Mouse (Mus musculus) right cerebral cortex, postnatal 14 days (tissue): ENCODE results near the gene Arl6ip5.
"Not testable (repeated sequence)": the region's sequence is repeated elsewhere in the genome, so short reads cannot be mapped to it uniquely, and the experiment has no call there.

Source experiments
- DNase-seq: peaks from one replicate; pipeline ENCODE4 v3.0.0; 2022

Arl6ip5 gene

GRCm38 (mm10) chr6:97224505-97224904 lies 14.0 kb downstream of the Arl6ip5 start:
- DNase-seq = no peak

- no peak for DNase-seq
Observed at GRCm38 (mm10) chr6:97226083-97226491, 15.6 kb downstream of the Arl6ip5 start.

DNA sequence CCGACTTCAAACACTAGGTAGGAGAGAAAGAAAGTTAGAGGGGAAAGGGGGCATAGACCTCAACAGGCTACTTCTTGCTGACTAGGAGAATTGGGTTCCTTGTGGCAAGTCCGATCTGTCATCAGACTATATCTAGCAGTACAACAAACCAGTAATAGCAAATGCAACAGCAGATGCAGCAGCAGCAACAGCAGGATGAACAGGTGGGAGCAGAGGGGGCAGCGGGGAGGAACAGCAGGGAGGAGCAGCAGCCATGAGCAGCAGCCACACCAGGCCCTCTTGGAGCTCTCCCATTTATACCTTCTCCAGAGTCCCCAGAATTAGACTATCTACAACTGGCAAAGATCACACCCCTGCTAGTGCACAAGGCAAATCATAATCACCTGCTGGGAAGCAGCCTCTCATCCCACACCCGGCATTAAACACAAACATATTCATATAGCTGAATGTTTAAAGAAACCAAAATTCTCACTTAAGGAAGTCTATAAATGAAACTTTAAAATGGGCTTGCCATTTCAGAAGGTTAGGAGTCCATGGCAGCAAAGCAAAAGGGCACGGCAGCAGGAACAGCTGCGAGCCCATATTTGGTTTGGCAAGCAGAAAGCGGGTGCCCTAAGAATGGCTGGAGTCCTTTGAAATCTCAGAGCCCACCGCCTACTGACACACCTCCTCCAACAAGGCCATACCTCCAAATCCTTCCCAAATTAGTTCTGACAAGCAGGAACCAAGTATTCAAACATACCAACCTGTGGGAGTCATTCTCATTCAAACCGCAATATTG lies 16.8 kb downstream of the Arl6ip5 start:
- DNase-seq = no peak

GRCm38 (mm10) chr6:97234911-97235668 lies 24.6 kb downstream of the Arl6ip5 start:
- DNase-seq = no peak

DNA sequence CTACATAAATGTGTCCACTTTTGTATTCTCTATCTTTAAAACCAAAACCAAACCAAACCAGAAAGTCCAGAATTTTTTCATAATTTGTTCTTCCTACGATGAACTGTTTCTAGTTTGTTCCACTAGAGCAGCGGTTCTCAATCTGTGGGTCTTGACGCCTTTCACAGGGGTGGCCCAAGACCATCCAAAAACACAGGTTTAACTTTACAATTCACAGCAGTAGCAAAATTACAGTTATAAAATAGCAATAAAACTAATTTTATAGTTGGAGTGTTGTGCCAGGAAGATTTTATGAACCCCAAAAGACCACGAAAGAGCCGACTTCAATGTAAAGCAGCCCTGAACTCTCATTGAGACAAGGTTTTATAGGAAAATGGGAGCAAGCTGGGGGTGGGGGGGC lies 25.6 kb downstream of the Arl6ip5 start:
- DNase-seq = no peak

- DNase-seq = no peak
Observed at GRCm38 (mm10) chr6:97239360-97239759, 28.9 kb downstream of the Arl6ip5 start.

DNA sequence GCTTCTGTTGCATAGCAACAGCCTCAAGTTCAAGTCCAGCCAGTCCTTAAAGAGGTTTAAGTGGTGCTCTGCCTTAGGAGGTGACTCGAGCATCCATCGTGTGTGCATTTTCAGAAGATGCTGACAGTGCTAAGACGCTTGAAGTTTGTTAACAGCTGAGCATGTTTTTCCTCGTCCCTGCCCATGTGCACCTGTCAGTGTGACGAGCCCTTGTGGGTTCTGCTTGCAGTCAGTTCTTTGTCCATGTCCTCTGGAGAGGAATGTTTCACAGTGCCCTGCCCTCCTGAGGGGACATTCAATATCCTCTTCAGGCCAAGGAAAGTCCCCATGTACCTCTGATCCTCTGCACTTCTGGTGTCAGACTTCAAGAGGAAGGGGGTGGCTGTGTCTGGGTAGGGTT lies 29.6 kb downstream of the Arl6ip5 start:
- DNase-seq = no peak

- no peak for DNase-seq
Observed at GRCm38 (mm10) chr6:97242522-97242921, 32.0 kb downstream of the Arl6ip5 start.

GRCm38 (mm10) chr6:97245200-97245599 lies 34.7 kb downstream of the Arl6ip5 start:
- no peak for DNase-seq

DNA sequence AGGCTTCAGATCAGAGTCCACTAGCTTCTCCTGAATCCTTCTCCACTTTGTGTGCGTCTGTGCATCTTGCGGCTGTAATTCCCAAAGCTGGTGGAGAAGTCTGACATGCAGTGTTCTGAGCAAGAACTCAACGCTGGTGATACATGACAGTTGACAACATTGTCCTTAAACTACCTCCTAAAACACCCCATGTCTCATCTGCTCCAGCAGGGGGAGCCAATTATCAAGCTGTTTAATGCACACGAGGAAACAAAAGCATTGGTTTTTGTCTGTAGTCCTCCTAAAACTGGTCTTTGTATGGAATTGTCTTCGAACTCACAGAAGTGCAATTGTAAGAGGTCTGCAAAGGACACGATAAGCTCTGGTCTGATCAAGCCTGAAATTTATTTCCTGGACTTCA lies 40.5 kb downstream of the Arl6ip5 start:
- DNase-seq = peak; percentile 27

DNA sequence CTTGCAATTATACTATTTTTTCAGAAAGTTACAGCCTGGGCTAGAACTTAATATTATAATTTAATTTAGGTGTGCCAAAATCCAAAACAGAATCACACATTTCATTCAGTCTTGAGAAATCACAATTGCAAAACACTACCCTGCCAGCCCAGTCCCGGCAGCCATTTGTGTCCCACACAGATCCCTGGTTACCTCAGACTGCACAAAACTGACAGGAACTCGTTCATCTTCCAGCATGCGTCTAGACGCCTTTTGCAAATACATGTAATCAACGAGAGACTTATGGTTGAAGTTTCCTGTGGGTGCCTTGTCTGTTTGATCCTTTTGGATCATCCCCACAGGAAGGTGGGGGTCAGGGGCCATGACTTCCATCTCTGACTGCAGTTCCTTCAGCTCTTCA lies 41.6 kb downstream of the Arl6ip5 start:
- no peak for DNase-seq

GRCm38 (mm10) chr6:97252711-97253221 lies 42.3 kb downstream of the Arl6ip5 start, which contains the start of gene Lmod3:
Lmod3 (minus strand) TSS chr6:97252759.
- DNase-seq = no peak

DNA sequence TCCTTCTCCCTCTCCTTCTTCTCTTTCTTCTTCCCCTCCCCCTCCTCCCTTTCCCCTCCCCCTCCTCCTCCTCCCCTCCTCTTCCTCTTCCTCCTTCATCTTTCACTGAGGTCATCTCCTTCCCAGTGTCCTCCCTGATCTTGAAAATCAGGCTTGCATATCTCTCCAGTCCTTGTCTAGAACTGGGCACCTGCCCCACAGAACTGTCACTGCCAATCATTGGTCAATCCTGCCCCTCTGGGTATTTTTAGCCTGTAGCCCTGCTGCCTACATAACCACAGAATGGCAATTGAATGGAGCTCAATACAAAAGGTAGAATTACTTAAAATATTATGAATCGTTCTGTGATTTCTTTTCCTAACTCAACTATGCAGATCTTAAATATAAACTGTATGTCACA lies 48.0 kb downstream of the Arl6ip5 start:
- no peak for DNase-seq

GRCm38 (mm10) chr6:97259926-97260325 lies 49.4 kb downstream of the Arl6ip5 start:
- DNase-seq = not testable (repeated sequence)

DNA sequence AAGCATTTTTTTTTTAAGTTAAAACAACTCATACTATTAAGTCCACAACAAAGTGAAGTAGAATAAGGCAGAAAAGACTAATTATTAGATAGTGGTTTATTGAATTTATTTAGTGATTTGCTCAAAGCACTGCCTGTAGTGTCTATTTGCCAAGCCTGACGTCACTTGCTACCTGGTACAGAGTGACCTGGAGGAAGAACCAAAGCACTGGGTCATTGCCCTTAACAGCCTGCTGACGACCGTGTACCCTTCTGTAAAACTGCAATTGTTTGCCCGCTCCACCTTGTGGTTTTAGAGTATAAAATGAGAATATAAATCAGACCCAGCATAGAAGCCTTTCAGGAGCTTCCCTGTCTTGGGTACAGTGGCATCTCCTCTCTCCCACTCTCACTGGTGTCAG lies 51.7 kb downstream of the Arl6ip5 start:
- DNase-seq = no peak

GRCm38 (mm10) chr6:97263750-97264149 lies 53.3 kb downstream of the Arl6ip5 start:
- not testable (repeated sequence) for DNase-seq

- DNase-seq = no peak
Observed at GRCm38 (mm10) chr6:97265240-97265639, 54.8 kb downstream of the Arl6ip5 start.

DNA sequence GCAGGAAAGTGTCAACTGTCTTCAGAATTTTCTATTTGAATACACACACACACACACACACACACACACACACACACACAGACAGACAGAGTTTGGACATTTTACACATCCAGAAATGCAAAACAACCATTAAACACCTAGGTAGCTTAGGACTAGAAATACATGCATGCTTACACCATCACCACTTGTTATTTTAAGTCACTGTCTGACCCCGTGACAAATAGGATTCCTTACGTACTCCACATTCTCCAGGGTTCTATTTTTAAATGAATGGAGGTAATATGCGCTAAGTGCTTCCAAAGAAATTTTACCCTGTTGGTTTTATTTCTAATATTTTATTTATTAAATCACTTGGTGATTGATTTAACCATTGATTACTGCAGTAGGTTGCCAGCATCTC lies 55.2 kb downstream of the Arl6ip5 start:
- DNase-seq = no peak

GRCm38 (mm10) chr6:97266661-97267060 lies 56.2 kb downstream of the Arl6ip5 start:
- no peak for DNase-seq

DNA sequence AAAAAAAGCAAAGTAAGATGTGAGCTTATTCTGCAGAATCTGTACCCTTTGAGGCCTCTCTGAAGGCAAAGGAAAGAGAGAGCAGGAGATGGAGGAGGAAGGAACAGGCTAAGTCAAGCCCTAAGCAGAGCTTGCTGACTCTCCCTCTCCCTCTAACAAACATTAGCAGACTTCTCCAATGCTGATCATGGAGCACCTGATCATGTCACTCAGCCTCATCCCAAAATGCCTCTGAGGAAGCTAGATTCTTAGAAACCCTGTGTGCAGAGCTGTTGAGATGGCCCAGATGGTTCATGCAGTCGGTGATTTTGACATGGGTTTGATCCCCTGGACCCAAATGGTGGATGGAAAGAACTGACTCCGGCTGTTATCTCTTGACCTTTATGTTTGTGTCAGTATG lies 56.6 kb downstream of the Arl6ip5 start:
- no peak for DNase-seq

DNA sequence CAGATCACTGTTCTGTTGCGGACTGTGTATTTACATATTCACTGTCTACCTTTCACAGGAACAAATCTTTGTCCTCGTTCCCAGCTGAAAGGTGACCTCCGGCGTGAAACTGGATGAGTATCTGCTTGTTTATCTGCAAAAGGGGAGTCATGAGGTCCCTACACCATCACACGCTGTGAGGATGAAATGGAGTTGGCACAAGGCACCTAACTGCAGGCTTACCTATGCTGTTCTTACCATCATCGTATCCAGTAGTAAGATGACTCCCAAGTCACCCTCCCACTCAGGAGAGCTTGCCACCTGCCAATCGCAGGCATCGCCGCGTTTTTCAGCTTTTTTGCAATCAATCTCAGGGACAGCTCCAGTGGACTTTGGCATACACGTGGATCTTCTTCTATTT lies 59.1 kb downstream of the Arl6ip5 start:
- no peak for DNase-seq

DNA sequence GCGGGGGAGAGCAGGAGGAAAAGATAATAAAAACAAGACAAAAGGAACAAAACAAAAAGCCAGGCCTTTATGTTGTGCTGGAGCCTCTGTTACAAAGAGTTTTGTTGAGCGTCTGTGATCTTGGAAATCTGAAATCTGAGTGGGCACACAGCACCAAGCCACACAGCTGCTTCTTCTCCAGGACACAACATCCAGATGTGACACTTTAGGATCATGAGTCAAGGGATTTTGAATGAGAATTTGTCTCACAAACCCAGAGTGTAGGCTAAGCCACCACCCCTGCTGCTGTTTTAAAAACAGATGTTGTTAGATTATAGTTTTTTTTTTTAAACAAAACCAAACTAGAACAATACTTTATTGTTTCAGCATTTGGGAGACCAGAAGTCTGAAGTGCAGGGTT lies 61.9 kb downstream of the Arl6ip5 start:
- no peak for DNase-seq

GRCm38 (mm10) chr6:97273058-97273710 lies 62.7 kb downstream of the Arl6ip5 start:
- no peak for DNase-seq

GRCm38 (mm10) chr6:97273777-97274176 lies 63.3 kb downstream of the Arl6ip5 start:
- DNase-seq = no peak
